Mouse (Mus musculus) lung, embryonic 16.5 days (tissue): Measurements from ENCODE around the gene Mras. TPM values are rescaled to one million over a fixed set of nuclear protein-coding genes. Genes with fewer than 3 reads are reported as not detected.

ENCODE experiments used
- ATAC-seq: fragments of 200-750 bp; cut with Nextera tagmentation; 2 replicates; pipeline ENCODE4 v1.8.0; 2017; ENCODE audit warnings: low read depth, mild to moderate bottlenecking, moderate library complexity
- H3K27ac ChIP-seq: fragments of 300-500 bp; sonication (generic); 2 replicates; pipeline ENCODE4 v1.5.1; 2014; ENCODE audit warnings: mild to moderate bottlenecking, control low read depth, low read length
- H3K27me3 ChIP-seq: fragments of 300-500 bp; sonication (generic); 2 replicates; pipeline ENCODE4 v1.6.1; 2014; ENCODE audit warnings: low read depth, low read length, mixed read lengths; ENCODE audit not compliant: control insufficient read depth, insufficient read depth
- H3K36me3 ChIP-seq: fragments of 300-500 bp; sonication (generic); 2 replicates; pipeline ENCODE4 v1.6.1; 2014; ENCODE audit warnings: low read length; ENCODE audit not compliant: control insufficient read depth, insufficient read depth
- H3K4me1 ChIP-seq: fragments of 300-500 bp; sonication (generic); replicated peaks from 2 replicates; pipeline ENCODE4 v1.6.1; 2014; ENCODE audit warnings: low read length, mixed read lengths; ENCODE audit not compliant: control insufficient read depth, insufficient read depth
- H3K4me2 ChIP-seq: fragments of 300-500 bp; sonication (generic); 2 replicates; pipeline ENCODE4 v1.6.1; 2014; ENCODE audit warnings: low read depth, low read length, control low read depth
- H3K4me3 ChIP-seq: fragments of 300-500 bp; sonication (generic); 2 replicates; pipeline ENCODE4 v1.5.1; 2014; ENCODE audit warnings: mild to moderate bottlenecking, low read length, control low read depth
- H3K9ac ChIP-seq: fragments of 300-500 bp; sonication (generic); 2 replicates; pipeline ENCODE4 v1.6.1; 2014; ENCODE audit warnings: low read length, control low read depth
- H3K9me3 ChIP-seq: fragments of 300-500 bp; sonication (generic); 2 replicates; pipeline ENCODE4 v1.6.1; 2016; ENCODE audit warnings: low read length; ENCODE audit not compliant: control insufficient read depth
- WGBS: fragments of 180-500 bp; shearing (Covaris S2); extraction: QIAGEN DNeasy Blood & Tissue Kit; methylation state at CpG from one replicate; pipeline ENCODE4 v1.1.7; 2014; 5-methylcytosine and 5-hydroxymethylcytosine counted together
- polyA plus RNA-seq: library from polyadenylated mRNA; unstranded; fragments of >200 nt; fragmentation: Nextera tagmentation; extraction: Ambion mirVana; gene quantifications from 2 replicates; pipeline ENCODE4 v1.2.1, GENCODE M21; 2015

Mras gene
- polyA plus RNA-seq, 1 experiment from 2014 or later: 12.3 TPM

DNA sequence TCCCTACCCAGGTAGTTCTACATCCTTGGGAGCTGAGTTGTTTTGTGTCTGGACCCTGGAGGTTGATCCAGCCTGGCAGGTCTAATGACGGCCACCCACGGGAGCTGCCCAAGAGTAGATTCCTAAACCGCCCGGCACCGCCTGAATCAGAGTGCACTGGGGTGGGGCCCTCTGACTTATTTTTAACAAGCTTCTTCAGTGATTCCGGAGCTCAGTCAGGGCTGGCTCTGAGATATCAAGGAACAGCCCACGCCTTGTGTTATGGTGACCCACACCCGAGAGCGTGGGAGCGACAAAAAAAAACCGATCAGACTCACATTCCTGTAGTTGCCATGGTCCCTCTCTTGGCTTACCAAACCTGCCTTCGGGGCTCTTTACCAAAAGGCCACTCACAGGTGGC lies 97.1 kb downstream of the Mras start:
- Histone ChIP-seq H3K4me2 (no peak overlapping the region), H3K4me1 (no peaks in the 10 kb centered on the region), H3K27me3 (no peaks in the 10 kb centered on the region), H3K9ac (no peak overlapping the region), H3K9me3 (no peaks in the 10 kb centered on the region), H3K27ac (no peak overlapping the region), H3K36me3 (no peaks in the 10 kb centered on the region), H3K4me3 (no peak overlapping the region)
- 69% methylated on average over 12 of the region's 12 CpGs for WGBS
- no peak for ATAC-seq

DNA sequence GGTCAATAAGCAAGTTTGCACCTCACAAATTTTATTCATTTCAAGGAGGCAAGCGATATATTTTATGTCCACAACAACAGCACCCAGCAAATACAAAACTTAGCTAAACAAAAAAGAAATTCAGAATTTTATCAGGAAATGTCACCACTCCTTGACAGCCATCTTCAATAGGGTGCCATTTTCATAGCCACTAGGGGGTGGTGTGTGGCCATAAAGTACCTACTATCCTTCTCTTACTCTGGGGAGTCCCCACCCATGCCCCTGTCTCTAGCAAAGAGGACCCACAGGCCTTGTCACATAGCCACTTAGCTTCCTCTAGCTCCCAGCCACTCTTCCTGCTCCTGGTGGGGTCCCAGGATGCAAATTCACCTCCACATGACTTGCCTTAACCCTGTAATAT lies 98.0 kb downstream of the Mras start:
- no peak overlapping the region for H3K27ac ChIP-seq
- no peak overlapping the region for H3K4me3 ChIP-seq
- H3K9ac ChIP-seq: no peak overlapping the region
- no peaks in the 10 kb centered on the region for H3K36me3 ChIP-seq
- ATAC-seq: no peak
- no peaks in the 10 kb centered on the region for H3K27me3 ChIP-seq
- H3K9me3 ChIP-seq: no peaks in the 10 kb centered on the region
- 79% methylated on average over 1 of the region's 1 CpGs for WGBS
- no peaks in the 10 kb centered on the region for H3K4me1 ChIP-seq
- no peak overlapping the region for H3K4me2 ChIP-seq

GRCm38 (mm10) chr9:99338293-99338692 lies 98.9 kb downstream of the Mras start:
- Histone ChIP-seq H3K36me3 (no peaks in the 10 kb centered on the region), H3K9me3 (no peaks in the 10 kb centered on the region), H3K4me3 (no peak overlapping the region), H3K9ac (no peak overlapping the region), H3K4me2 (no peak overlapping the region), H3K27ac (no peak overlapping the region), H3K27me3 (no peaks in the 10 kb centered on the region), H3K4me1 (no peaks in the 10 kb centered on the region)
- 80% methylated on average over 1 of the region's 1 CpGs for whole genome bisulfite sequencing
- no peak for ATAC-seq

- Histone ChIP-seq H3K9ac (no peak overlapping the region), H3K4me2 (no peak overlapping the region), H3K9me3 (no peaks in the 10 kb centered on the region), H3K27me3 (no peaks in the 10 kb centered on the region), H3K4me3 (no peak overlapping the region), H3K27ac (no peak overlapping the region), H3K36me3 (no peaks in the 10 kb centered on the region), H3K4me1 (no peaks in the 10 kb centered on the region)
- no peak for ATAC-seq
- 73% methylated on average over 4 of the region's 4 CpGs for WGBS
These were observed 100.6 kb downstream of the Mras start for GRCm38 (mm10) chr9:99336538-99336937.

Other genes with a start within 250 kb of the Mras start
- gene Faiml, start 200.1 kb downstream of the Mras start, polyA plus RNA-seq: not detected in 2 replicates
- 31.2 and 34.4 TPM in 2 replicates for gene Cep70, start 194.0 kb downstream of the Mras start, polyA plus RNA-seq
- 0.65 and 0.70 TPM in 2 replicates for gene Esyt3, start 78.8 kb downstream of the Mras start, polyA plus RNA-seq
- gene Nme9, start 14.1 kb upstream of the Mras start, polyA plus RNA-seq: 6.2 and 11.3 TPM in 2 replicates
- gene Armc8, start 131.5 kb upstream of the Mras start, polyA plus RNA-seq: 22.0 and 23.4 TPM in 2 replicates
- gene Dbr1, start 138.4 kb upstream of the Mras start, polyA plus RNA-seq: 31.2 and 31.6 TPM in 2 replicates
- gene A4gnt, start 175.1 kb upstream of the Mras start, polyA plus RNA-seq: not detected in 2 replicates
- 30.4 and 36.5 TPM in 2 replicates for gene Dzip1l, start 192.1 kb upstream of the Mras start, polyA plus RNA-seq